In genomic region chr2:29977307-29977706, GRCm38 (mm10) we compare ENCODE assay signal across 8 mouse cellular contexts. TPM values are rescaled to one million over a fixed set of nuclear protein-coding genes. Genes with fewer than 3 reads are reported as not detected.
DNase-seq lines count a peak whose midpoint lies in the region; ATAC-seq and TF ChIP-seq lines count a peak whose summit lies in the region.

No protein-coding gene starts in this region.

- peak; percentile 72 for TF ChIP-seq CTCF in forebrain, postnatal 0 days (IDR thresholded peaks at IDR 0.05; ENCODE audit: low read depth)
- TF ChIP-seq CTCF in liver, adult 2 months (IDR thresholded peaks at IDR 0.05; ENCODE audit: low read depth, low read length) = 0 out of 2 replicates have a peak, but pooled peaks have one; percentile 26

- H3K27ac ChIP-seq in forebrain, postnatal 0 days (ENCODE audit: low read depth, low read length) = no peak overlapping the region
- no peak overlapping the region for H3K27ac ChIP-seq in forebrain, embryonic 13.5 days
- H3K27ac ChIP-seq in liver, adult 2 months (replicated peaks; ENCODE audit: insufficient read depth, low read depth, low read length) = no peak overlapping the region
- no peak overlapping the region for H3K27ac ChIP-seq in liver, embryonic 12.5 days
- no peak overlapping the region for H3K27ac ChIP-seq in forebrain, embryonic 16.5 days (ENCODE audit: low read length)

- H3K4me1 ChIP-seq in forebrain, postnatal 0 days (ENCODE audit: insufficient read depth) = no peaks in the 10 kb centered on the region
- peaks cover 13% of the 10 kb centered on the region; the same call in 1 of the 2 replicates for H3K4me1 ChIP-seq in forebrain, embryonic 13.5 days
- H3K4me1 ChIP-seq in liver, adult 2 months (ENCODE audit: control insufficient read depth, insufficient read depth, low read length) = peaks cover 4% of the 10 kb centered on the region
- H3K4me1 ChIP-seq in liver, embryonic 12.5 days = peaks cover 11% of the 10 kb centered on the region
- H3K4me1 ChIP-seq in forebrain, embryonic 16.5 days (replicated peaks; ENCODE audit: control insufficient read depth, insufficient read depth, low read length) = peaks cover 8% of the 10 kb centered on the region; the same call in 1 of the 2 replicates

- TF ChIP-seq POLR2A in liver, adult 2 months (IDR thresholded peaks at IDR 0.05; ENCODE audit: extremely low read depth, insufficient read depth, low read length) = no peak

- no peak overlapping the region for H3K9ac ChIP-seq in forebrain, postnatal 0 days
- H3K9ac ChIP-seq in forebrain, embryonic 13.5 days = no peak overlapping the region
- no peak overlapping the region for H3K9ac ChIP-seq in liver, adult 2 months (ENCODE audit: low read depth, low read length)
- H3K9ac ChIP-seq in liver, embryonic 12.5 days = no peak overlapping the region
- no peak overlapping the region for H3K9ac ChIP-seq in forebrain, embryonic 16.5 days (replicated peaks; ENCODE audit: low read depth, low read length)

- 0 out of 2 replicates have a peak, but pooled peaks have one; percentile 38 for ATAC-seq in forebrain, postnatal 0 days
- ATAC-seq in forebrain, embryonic 13.5 days = no peak
- no peak for ATAC-seq in liver, embryonic 12.5 days
- no peak for ATAC-seq in forebrain, embryonic 16.5 days

- H3K4me3 ChIP-seq in forebrain, postnatal 0 days (ENCODE audit: low read depth, low read length) = no peak overlapping the region
- no peak overlapping the region for H3K4me3 ChIP-seq in forebrain, embryonic 13.5 days
- H3K4me3 ChIP-seq in liver, adult 2 months (ENCODE audit: insufficient read depth, low read depth, low read length) = no peak overlapping the region
- no peak overlapping the region for H3K4me3 ChIP-seq in liver, embryonic 12.5 days
- no peak overlapping the region for H3K4me3 ChIP-seq in forebrain, embryonic 16.5 days (replicated peaks; ENCODE audit: low read length)

- no peak overlapping the region for H3K4me2 ChIP-seq in forebrain, postnatal 0 days (ENCODE audit: low read depth)
- no peak overlapping the region for H3K4me2 ChIP-seq in forebrain, embryonic 13.5 days
- no peak overlapping the region for H3K4me2 ChIP-seq in liver, embryonic 12.5 days
- no peak overlapping the region for H3K4me2 ChIP-seq in forebrain, embryonic 16.5 days (ENCODE audit: low read length)

- DNase-seq in forebrain, postnatal 0 days = peak; percentile 63
- DNase-seq in liver, adult 2 months (ENCODE audit: extremely low read depth, low read depth, low spot score) = peak; percentile 54
- peak; percentile 65 for DNase-seq in ZHBTc4 (ENCODE audit: low read depth, low spot score)
- DNase-seq in induced T-regulatory cell, adult 2 months (ENCODE audit: low read depth) = peak; percentile 83
- peak; percentile 80 for DNase-seq in splenic B cell, adult 2 months (ENCODE audit: low read depth, low spot score)

- peaks cover 56% of the 10 kb centered on the region for H3K36me3 ChIP-seq in forebrain, postnatal 0 days (ENCODE audit: insufficient read depth)
- H3K36me3 ChIP-seq in forebrain, embryonic 13.5 days (ENCODE audit: poor library complexity, severe bottlenecking) = peaks cover 60% of the 10 kb centered on the region
- peaks cover 34% of the 10 kb centered on the region for H3K36me3 ChIP-seq in liver, adult 2 months (ENCODE audit: control insufficient read depth, insufficient read depth, low read length)
- H3K36me3 ChIP-seq in liver, embryonic 12.5 days = peaks cover 35% of the 10 kb centered on the region
- H3K36me3 ChIP-seq in splenic B cell, adult 2 months (ENCODE audit: control insufficient read depth, insufficient read depth, low read length, poor library complexity, severe bottlenecking) = peaks cover 5% of the 10 kb centered on the region
- H3K36me3 ChIP-seq in forebrain, embryonic 16.5 days (ENCODE audit: control insufficient read depth, insufficient read depth) = peaks cover 25% of the 10 kb centered on the region

- H3K79me2 ChIP-seq in liver, adult 2 months (ENCODE audit: control insufficient read depth, insufficient read depth, low read length) = peaks cover 5% of the 10 kb centered on the region; the same call in 1 of the 2 replicates

- no peaks in the 10 kb centered on the region for H3K27me3 ChIP-seq in forebrain, postnatal 0 days (ENCODE audit: insufficient read depth, low read length)
- no peaks in the 10 kb centered on the region for H3K27me3 ChIP-seq in forebrain, embryonic 13.5 days
- no peaks in the 10 kb centered on the region for H3K27me3 ChIP-seq in liver, adult 2 months (ENCODE audit: control insufficient read depth, insufficient read depth, low read length)
- peaks cover 3% of the 10 kb centered on the region; the same call in 1 of the 2 replicates for H3K27me3 ChIP-seq in liver, embryonic 12.5 days (replicated peaks)
- H3K27me3 ChIP-seq in splenic B cell, adult 2 months (ENCODE audit: control insufficient read depth, insufficient read depth, low read length, poor library complexity, severe bottlenecking) = no peaks in the 10 kb centered on the region
- H3K27me3 ChIP-seq in forebrain, embryonic 16.5 days (replicated peaks; ENCODE audit: control insufficient read depth, insufficient read depth, low read length) = no peaks in the 10 kb centered on the region

- no peaks in the 10 kb centered on the region for H3K9me3 ChIP-seq in forebrain, postnatal 0 days (ENCODE audit: low read length)
- no peaks in the 10 kb centered on the region for H3K9me3 ChIP-seq in forebrain, embryonic 13.5 days (replicated peaks)
- H3K9me3 ChIP-seq in liver, embryonic 12.5 days (replicated peaks) = no peaks in the 10 kb centered on the region
- H3K9me3 ChIP-seq in forebrain, embryonic 16.5 days (ENCODE audit: control insufficient read depth, low read length) = no peaks in the 10 kb centered on the region

RNA-seq across cellular contexts. Expression of gene Sptan1, which starts 11.9 kb away (rescaled TPM):
- 839 and 918 TPM in 2 replicates for total RNA-seq in forebrain, postnatal 0 days (2014; rRNA removed)
- polyA plus RNA-seq in forebrain, postnatal 0 days (2015; fragmentation: Nextera tagmentation; extraction: Ambion mirVana) = 182 and 192 TPM in 2 replicates
- 157 and 178 TPM in 2 replicates for polyA plus RNA-seq in forebrain, embryonic 13.5 days (2015; fragmentation: Nextera tagmentation; extraction: Ambion mirVana)
- total RNA-seq in liver, adult 2 months (2014; rRNA removed) = 89.0 and 98.6 TPM in 2 replicates
- polyA plus RNA-seq in liver, adult 2 months (2012; rRNA removed) = 61.4 and 71.3 TPM in 2 replicates
- 18.8 and 19.0 TPM in 2 replicates for polyA plus RNA-seq in liver, embryonic 12.5 days (2016; fragmentation: Nextera tagmentation; extraction: Ambion mirVana)
- polyA plus RNA-seq in forebrain, embryonic 16.5 days (2015; fragmentation: Nextera tagmentation; extraction: Ambion mirVana) = 243 and 294 TPM in 2 replicates

RNA-seq across cellular contexts. Expression of gene Gle1, which starts 42.1 kb away (rescaled TPM):
- 52.7 and 57.4 TPM in 2 replicates for total RNA-seq in forebrain, postnatal 0 days (2014; rRNA removed)
- polyA plus RNA-seq in forebrain, postnatal 0 days (2015; fragmentation: Nextera tagmentation; extraction: Ambion mirVana) = 55.2 and 62.3 TPM in 2 replicates
- 82.5 and 83.3 TPM in 2 replicates for polyA plus RNA-seq in forebrain, embryonic 13.5 days (2015; fragmentation: Nextera tagmentation; extraction: Ambion mirVana)
- 17.8 and 22.6 TPM in 2 replicates for total RNA-seq in liver, adult 2 months (2014; rRNA removed)
- polyA plus RNA-seq in liver, adult 2 months (2012; rRNA removed) = 13.8 and 14.3 TPM in 2 replicates
- 38.8 and 43.1 TPM in 2 replicates for polyA plus RNA-seq in liver, embryonic 12.5 days (2016; fragmentation: Nextera tagmentation; extraction: Ambion mirVana)
- 98.6 and 101 TPM in 2 replicates for polyA plus RNA-seq in forebrain, embryonic 16.5 days (2015; fragmentation: Nextera tagmentation; extraction: Ambion mirVana)
